Mouse (Mus musculus) hindbrain, embryonic 12.5 days (tissue): Measurements from ENCODE around the gene Akap6. TPM values are rescaled to one million over a fixed set of nuclear protein-coding genes. Genes with fewer than 3 reads are reported as not detected.

Source experiments
- ATAC-seq: fragments of 200-750 bp; cut with Nextera tagmentation; 2 replicates; pipeline ENCODE4 v1.8.0; 2017; ENCODE audit warnings: moderate TSS enrichment; ENCODE audit not compliant: low FRiP score
- H3K27ac ChIP-seq: fragments of 300-500 bp; sonication (generic); 2 replicates; pipeline ENCODE4 v1.5.1; 2016; ENCODE audit warnings: mild to moderate bottlenecking
- H3K27me3 ChIP-seq: fragments of 300-500 bp; sonication (generic); 2 replicates; pipeline ENCODE4 v1.6.1; 2016; ENCODE audit warnings: mild to moderate bottlenecking
- H3K36me3 ChIP-seq: fragments of 300-500 bp; sonication (generic); 2 replicates; pipeline ENCODE4 v1.6.1; 2016; ENCODE audit warnings: mild to moderate bottlenecking
- H3K4me1 ChIP-seq: fragments of 300-500 bp; sonication (generic); 2 replicates; pipeline ENCODE4 v1.6.1; 2016
- H3K4me2 ChIP-seq: fragments of 300-500 bp; sonication (generic); replicated peaks from 2 replicates; pipeline ENCODE4 v1.6.1; 2016; ENCODE audit warnings: mild to moderate bottlenecking
- H3K4me3 ChIP-seq: fragments of 300-500 bp; sonication (generic); 2 replicates; pipeline ENCODE4 v1.5.1; 2016; ENCODE audit warnings: mild to moderate bottlenecking
- H3K9ac ChIP-seq: fragments of 300-500 bp; sonication (generic); 2 replicates; pipeline ENCODE4 v1.6.1; 2016; ENCODE audit warnings: mild to moderate bottlenecking, moderate library complexity
- H3K9me3 ChIP-seq: fragments of 300-500 bp; sonication (generic); replicated peaks from 2 replicates; pipeline ENCODE4 v1.6.1; 2016; ENCODE audit warnings: mild to moderate bottlenecking
- WGBS: fragments of 180-500 bp; shearing (Covaris S2); methylation state at CpG from one replicate; pipeline ENCODE4 v1.1.7; 2016; 5-methylcytosine and 5-hydroxymethylcytosine counted together
- polyA plus RNA-seq: library from polyadenylated mRNA; unstranded; fragments of >200 nt; fragmentation: Nextera tagmentation; extraction: Ambion mirVana; gene quantifications from 2 replicates; pipeline ENCODE4 v1.2.1, GENCODE M21; 2016

Gene Akap6
- polyA plus RNA-seq, 1 experiment from 2014 or later, result 34.2 TPM

DNA sequence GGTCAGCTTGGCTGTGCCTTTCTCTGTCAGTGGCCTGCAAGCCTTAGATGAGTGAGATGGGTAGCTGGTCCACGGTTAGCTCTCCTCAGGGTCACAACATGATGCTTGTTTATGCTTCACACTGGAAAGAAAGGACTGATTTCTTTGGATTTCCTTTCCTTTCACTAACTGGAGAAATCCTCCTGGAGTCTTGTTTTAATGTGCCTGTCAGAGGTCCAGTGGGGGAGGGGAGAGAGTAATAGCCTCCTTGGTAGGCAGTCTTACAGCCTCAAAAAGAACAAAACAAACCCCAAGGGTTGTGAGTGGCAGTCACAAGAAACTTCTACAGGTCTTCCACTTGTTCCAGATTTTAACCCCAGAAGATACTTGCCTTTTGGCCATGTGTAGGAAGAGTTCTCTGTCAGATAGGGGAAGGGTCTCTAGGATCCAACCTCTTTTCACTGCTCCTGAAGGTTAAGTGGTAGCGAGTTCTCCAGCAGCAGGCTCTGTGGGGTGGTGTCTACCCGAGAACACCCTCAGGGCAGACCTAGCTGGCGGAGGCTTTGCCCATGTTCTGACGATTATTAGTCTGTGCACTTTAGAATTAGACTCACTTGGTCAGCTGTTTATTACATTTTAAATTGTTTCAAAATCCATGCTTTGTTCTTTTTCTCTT lies 780 bp upstream of the Akap6 start:
- 19% methylated on average over 5 of the region's 5 CpGs for WGBS
- H3K9me3 ChIP-seq, result no peaks in the 10 kb centered on the region
- no peaks in the 10 kb centered on the region for H3K36me3 ChIP-seq
- ATAC-seq, result peak; percentile 61; the same call in 1 of the 2 replicates
- peak overlapping the region; percentile 54 for H3K4me3 ChIP-seq
- peak overlapping the region; percentile 75 for H3K4me2 ChIP-seq
- peak overlapping the region; percentile 87 for H3K27ac ChIP-seq
- peaks cover 33% of the 10 kb centered on the region for H3K4me1 ChIP-seq
- H3K9ac ChIP-seq, result peak overlapping the region; percentile 44
- no peaks in the 10 kb centered on the region for H3K27me3 ChIP-seq

DNA sequence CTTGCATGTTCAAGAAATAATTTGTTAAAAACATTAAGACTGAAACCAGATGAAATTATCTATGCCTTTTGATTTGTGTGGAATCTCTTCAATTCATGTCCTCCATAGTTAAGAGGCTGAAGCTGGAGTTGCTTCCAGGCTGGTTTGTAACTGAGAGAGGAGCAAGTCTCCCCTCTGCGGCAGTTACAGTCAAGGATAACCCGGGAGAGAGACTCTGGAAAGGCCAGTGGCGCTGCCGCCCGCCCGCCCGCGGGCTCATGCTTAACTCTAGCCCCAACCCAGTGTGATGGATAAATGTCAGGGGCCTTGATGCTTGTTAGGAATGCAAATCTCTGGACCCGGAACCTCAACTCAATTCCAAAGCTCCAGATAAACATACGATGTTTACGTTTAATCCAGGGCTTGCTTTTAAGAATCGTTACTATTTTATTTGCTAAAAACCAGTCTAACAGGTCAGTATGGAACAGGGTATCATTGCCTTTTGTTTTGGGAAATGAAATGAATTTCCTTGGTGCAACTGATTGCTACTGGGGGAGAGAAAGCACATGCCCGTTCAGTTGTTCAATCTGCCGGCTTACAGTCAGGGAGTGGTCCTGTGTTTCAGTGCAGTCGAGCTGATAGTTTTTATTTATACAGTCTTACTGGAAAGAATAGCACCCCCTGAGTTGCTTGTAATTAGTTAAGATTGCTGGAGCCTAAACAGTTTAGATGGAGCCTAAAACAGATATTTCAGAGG lies 946 bp downstream of the Akap6 start:
- peak overlapping the region; percentile 69 for H3K9ac ChIP-seq
- peak overlapping the region; percentile 75 for H3K4me2 ChIP-seq
- no peaks in the 10 kb centered on the region for H3K9me3 ChIP-seq
- 18% methylated on average over 15 of the region's 15 CpGs for WGBS
- peak; percentile 43; the same call in 1 of the 2 replicates for ATAC-seq
- H3K27me3 ChIP-seq, result no peaks in the 10 kb centered on the region
- peak overlapping the region; percentile 87 for H3K27ac ChIP-seq
- no peaks in the 10 kb centered on the region for H3K36me3 ChIP-seq
- H3K4me3 ChIP-seq, result peak overlapping the region; percentile 54
- H3K4me1 ChIP-seq, result peaks cover 45% of the 10 kb centered on the region

DNA sequence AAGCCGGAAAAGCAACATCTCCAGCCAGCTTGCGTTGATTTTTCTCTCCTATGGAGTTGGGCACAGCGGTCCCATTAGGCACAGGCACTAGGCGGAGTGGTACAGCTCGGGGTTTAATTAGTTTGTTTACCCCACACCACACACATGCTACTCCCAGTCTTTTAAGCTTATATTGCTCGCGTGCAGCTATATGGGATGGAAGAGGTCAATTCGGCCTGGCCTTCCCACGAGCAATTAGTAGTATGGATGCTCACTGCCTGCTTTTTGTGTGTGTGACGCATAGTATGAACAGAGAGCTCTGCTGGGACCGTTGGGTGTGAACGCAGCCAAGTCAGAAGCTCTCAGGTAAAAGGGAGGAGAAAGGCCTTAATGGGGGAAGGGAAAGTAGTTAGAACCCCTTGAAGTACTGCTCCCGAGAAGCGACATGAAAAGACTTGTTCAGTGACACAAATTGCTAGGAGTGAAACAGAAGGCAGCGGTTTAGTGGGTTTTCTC lies 1.6 kb downstream of the Akap6 start:
- ATAC-seq, result peak; percentile 30
- H3K27ac ChIP-seq, result peak overlapping the region; percentile 87
- H3K4me3 ChIP-seq, result peak overlapping the region; percentile 54
- H3K4me2 ChIP-seq, result peak overlapping the region; percentile 75
- H3K9me3 ChIP-seq, result no peaks in the 10 kb centered on the region
- H3K4me1 ChIP-seq, result peaks cover 45% of the 10 kb centered on the region
- peak overlapping the region; percentile 69 for H3K9ac ChIP-seq
- H3K36me3 ChIP-seq, result no peaks in the 10 kb centered on the region
- no peaks in the 10 kb centered on the region for H3K27me3 ChIP-seq
- WGBS, result 17% methylated on average over 15 of the region's 15 CpGs

DNA sequence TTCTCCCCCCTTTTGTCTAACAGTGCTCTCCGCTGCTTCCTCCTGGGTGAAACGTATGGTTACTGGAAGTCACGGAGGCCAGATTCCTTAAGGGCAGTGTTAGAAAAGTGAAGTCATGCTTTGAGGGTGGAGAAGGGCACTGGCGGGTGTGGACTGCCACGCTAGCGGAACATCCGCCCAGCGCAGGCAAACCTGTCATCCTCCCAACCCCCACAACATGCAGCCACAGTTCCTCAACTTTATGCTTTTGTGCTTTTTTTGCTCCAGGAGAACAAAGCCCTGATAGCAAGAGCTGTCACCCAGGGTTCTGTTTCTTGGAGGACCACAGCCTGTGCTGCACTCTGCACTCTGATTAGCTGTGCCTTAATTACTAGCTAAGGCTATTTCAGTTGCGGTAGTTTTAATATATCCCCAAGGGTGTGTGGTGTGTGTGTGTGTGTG lies 2.0 kb downstream of the Akap6 start:
- 9% methylated on average over 9 of the region's 9 CpGs for WGBS
- H3K27ac ChIP-seq, result peak overlapping the region; percentile 87
- H3K9me3 ChIP-seq, result no peaks in the 10 kb centered on the region
- H3K4me1 ChIP-seq, result peaks cover 45% of the 10 kb centered on the region
- ATAC-seq, result peak; percentile 23; the same call in 1 of the 2 replicates
- peak overlapping the region; percentile 54 for H3K4me3 ChIP-seq
- H3K9ac ChIP-seq, result peak overlapping the region; percentile 69
- no peaks in the 10 kb centered on the region for H3K36me3 ChIP-seq
- peak overlapping the region; percentile 75 for H3K4me2 ChIP-seq
- H3K27me3 ChIP-seq, result no peaks in the 10 kb centered on the region

DNA sequence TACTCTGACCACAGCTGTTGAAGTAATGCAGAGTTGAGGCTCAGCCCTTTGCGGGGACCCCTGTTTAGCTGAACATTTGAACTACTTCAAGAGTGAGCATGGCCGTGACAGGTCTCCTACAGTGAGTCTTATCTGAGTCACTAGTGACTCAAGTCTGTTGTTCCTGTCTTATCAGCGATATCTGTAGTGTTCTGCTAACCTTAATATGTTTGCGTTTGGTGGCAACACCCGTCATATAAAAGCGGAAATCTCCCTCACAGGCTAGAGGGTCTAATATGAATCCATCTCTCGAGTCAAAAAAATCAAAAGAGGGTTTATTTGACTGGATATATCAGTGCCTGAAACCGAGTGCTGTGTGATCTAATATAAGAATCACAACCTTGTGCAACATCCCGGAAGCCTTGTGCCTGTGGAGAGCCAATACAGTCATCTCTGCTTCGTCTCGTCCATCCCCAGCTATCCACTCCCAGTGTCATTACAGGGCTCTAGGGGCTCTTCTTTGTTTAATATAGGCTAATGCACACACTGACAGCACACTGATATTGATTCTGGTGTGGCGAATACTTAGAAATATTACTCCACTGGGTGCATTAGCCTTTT lies 3.3 kb downstream of the Akap6 start:
- WGBS, result 77% methylated on average over 12 of the region's 12 CpGs
- ATAC-seq, result no peak

DNA sequence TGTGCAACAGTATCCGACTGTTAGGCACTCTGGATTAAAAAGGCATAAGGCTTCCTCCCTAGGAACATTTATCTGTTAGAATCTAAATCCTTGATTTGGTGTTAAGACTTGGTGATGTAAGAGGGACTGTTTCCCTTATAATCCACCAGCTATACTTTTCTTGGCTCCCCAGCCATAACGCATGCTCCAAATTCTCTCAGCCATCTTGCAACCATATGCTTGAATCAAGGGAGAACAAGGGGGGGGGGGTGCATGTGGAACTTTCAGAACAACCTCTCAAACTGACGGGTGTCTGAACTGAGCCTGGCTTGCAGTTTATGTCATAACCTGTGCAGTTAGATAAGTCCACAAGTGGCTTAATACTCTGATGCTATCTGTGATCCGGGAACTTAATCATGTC lies 4.9 kb downstream of the Akap6 start:
- Histone ChIP-seq H3K9me3 (no peaks in the 10 kb centered on the region), H3K36me3 (no peaks in the 10 kb centered on the region), H3K27ac (no peak overlapping the region), H3K27me3 (no peaks in the 10 kb centered on the region), H3K4me3 (no peak overlapping the region), H3K4me2 (no peak overlapping the region), H3K4me1 (peaks cover 32% of the 10 kb centered on the region), H3K9ac (no peak overlapping the region)
- no peak for ATAC-seq
- WGBS, result 75% methylated on average over 4 of the region's 4 CpGs

More for the DNA sequence above, 3.3 kb downstream of the Akap6 start:
- no peaks in the 10 kb centered on the region for H3K27me3 ChIP-seq
- H3K4me3 ChIP-seq, result peak overlapping the region; percentile 5
- no peaks in the 10 kb centered on the region for H3K9me3 ChIP-seq
- peak overlapping the region; percentile 75 for H3K4me2 ChIP-seq
- H3K27ac ChIP-seq, result no peak overlapping the region
- H3K9ac ChIP-seq, result peak overlapping the region; percentile 44; the same call in 1 of the 2 replicates
- H3K36me3 ChIP-seq, result no peaks in the 10 kb centered on the region
- peaks cover 45% of the 10 kb centered on the region for H3K4me1 ChIP-seq

DNA sequence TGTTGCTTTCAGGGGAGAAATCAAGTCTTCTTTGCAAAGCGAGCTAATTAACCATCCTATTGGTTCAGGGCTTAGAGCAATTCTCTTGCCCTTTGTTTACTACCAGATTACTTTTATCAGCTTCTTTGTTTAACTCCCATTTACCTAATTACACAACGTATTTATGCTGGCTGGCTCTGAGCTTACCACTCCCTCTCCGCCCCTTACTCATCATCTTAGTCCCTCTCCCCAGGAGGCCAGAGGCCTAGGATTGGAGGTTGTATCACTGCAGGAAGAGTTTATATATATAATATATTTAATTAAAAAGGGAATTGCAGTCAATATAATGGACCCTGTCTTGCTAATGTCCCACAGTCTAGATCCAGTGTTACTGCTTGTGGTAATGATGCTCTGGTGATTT lies 5.6 kb downstream of the Akap6 start:
- H3K4me2 ChIP-seq, result no peak overlapping the region
- H3K9me3 ChIP-seq, result no peaks in the 10 kb centered on the region
- H3K27me3 ChIP-seq, result no peaks in the 10 kb centered on the region
- 73% methylated on average over 3 of the region's 3 CpGs for WGBS
- H3K9ac ChIP-seq, result no peak overlapping the region
- H3K4me3 ChIP-seq, result no peak overlapping the region
- no peak overlapping the region for H3K27ac ChIP-seq
- no peak for ATAC-seq
- no peaks in the 10 kb centered on the region for H3K36me3 ChIP-seq
- H3K4me1 ChIP-seq, result peaks cover 32% of the 10 kb centered on the region

DNA sequence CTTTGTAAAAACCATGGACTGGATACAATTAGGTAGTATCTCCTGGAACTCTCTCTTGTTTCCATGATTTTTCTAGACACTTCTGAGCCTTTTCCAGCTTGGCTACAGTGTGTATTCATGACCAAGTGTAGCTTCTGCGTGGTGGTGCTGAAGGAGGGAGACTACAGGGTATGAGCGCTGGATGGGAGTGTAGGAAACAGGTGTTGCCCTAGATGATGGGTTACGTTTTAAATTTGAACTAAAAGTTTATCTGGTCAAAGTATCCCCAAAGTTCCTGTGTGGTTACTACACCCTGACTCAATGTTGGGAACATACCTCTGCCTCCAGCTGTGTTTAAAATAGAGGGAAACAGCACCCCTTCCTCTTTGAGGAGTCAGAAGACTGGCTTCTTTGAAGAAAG lies 12.2 kb downstream of the Akap6 start:
- WGBS, result 94% methylated on average over 3 of the region's 3 CpGs
- ATAC-seq, result no peak

DNA sequence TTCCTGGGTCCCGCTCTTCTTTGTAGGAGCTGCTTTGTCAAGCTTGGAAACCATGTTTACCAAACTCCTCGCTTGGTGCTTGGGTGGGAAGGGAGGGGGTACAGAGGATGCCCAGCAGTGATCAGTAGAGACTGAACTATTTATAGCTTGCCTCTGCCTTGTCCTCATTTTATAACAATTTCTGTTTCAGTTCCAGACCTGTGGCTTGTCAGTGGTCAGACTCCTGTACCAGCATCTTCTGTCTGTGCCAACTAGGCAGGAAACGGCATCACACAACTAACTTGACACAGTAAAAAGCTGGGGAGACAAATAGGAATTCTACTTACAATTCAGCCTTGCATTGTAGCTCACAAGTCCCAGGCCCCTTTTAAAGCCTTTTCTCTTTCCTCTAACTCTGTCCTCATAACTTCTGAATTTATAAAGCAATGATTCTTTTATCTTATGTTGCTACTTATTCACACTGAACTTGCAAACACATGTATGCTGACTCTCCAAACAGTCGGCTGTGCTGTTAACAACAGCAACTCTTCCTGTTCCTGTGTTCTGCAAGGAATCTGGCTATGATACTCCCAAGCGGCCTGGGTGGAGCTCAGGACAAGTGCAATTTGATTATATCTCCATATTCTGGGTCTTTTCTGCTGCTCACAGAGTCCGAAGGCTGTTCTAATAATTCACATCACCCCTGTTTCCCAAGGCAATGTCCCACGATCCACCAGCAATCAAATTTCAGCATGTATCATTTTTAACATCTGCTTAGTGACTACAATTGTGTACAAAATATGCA lies 12.9 kb downstream of the Akap6 start:
- Histone ChIP-seq H3K9ac (no peak overlapping the region), H3K4me2 (no peak overlapping the region), H3K9me3 (no peaks in the 10 kb centered on the region), H3K27ac (peak overlapping the region; percentile 5; the same call in 1 of the 2 replicates), H3K4me3 (no peak overlapping the region), H3K36me3 (peaks cover 4% of the 10 kb centered on the region; the same call in 1 of the 2 replicates), H3K27me3 (no peaks in the 10 kb centered on the region), H3K4me1 (0 out of 2 replicates have a peak, but pooled peaks cover 4% of the 10 kb centered on the region)
- no peak for ATAC-seq
- 77% methylated on average over 7 of the region's 7 CpGs for WGBS

More for the DNA sequence above, 12.2 kb downstream of the Akap6 start:
- Histone ChIP-seq H3K4me1 (0 out of 2 replicates have a peak, but pooled peaks cover 4% of the 10 kb centered on the region), H3K36me3 (peaks cover 4% of the 10 kb centered on the region; the same call in 1 of the 2 replicates), H3K4me3 (no peak overlapping the region), H3K9me3 (no peaks in the 10 kb centered on the region), H3K27me3 (no peaks in the 10 kb centered on the region), H3K27ac (no peak overlapping the region; the same call in 1 of the 2 replicates), H3K4me2 (no peak overlapping the region), H3K9ac (no peak overlapping the region)

DNA sequence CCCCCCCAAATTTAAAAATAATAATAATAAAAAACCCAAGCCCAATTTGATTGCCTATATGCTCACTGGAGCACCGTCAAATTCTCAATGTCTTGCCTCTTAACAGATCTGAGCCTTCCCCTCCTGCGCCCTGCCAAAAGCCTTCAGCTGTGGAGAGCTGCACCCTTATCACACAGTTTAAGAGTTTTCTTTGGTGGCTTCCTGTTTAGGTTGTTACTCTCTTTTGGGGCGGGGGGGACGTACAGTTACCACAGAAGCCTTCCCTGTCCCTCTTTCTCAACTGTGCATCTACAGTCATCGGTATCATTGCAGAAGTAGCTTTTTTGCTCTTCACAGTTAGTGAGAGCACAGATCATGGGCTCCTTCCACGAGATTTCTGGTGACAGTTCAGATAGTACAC lies 19.2 kb downstream of the Akap6 start:
- no peak overlapping the region for H3K4me2 ChIP-seq
- peaks cover 6% of the 10 kb centered on the region; the same call in 1 of the 2 replicates for H3K36me3 ChIP-seq
- H3K4me3 ChIP-seq, result no peak overlapping the region
- H3K27ac ChIP-seq, result no peak overlapping the region
- no peaks in the 10 kb centered on the region for H3K4me1 ChIP-seq
- no peak overlapping the region for H3K9ac ChIP-seq
- no peak for ATAC-seq
- no peaks in the 10 kb centered on the region for H3K9me3 ChIP-seq
- WGBS, result 89% methylated on average over 6 of the region's 6 CpGs
- no peaks in the 10 kb centered on the region for H3K27me3 ChIP-seq

DNA sequence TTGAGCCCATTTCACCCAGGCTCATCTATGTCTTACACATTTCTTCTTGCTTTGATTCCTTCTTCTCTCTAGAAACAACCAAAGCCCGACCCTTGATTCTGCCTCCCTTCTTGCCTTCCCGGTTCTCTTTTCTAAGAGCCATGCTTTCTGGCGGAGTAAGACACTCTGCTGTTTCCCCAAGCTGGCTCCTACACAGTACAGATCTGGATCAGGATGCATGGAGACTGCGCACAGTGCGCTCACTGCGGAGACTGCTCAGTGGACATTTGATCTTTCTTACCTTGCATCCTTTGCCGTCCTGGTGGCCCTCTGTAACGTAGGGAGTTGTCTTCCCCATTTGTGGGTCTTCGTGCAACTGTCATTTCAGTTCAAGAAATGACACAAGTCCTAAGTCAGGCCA lies 20.0 kb downstream of the Akap6 start:
- Histone ChIP-seq H3K4me1 (no peaks in the 10 kb centered on the region), H3K4me2 (no peak overlapping the region), H3K9ac (no peak overlapping the region), H3K27ac (no peak overlapping the region), H3K27me3 (no peaks in the 10 kb centered on the region), H3K4me3 (no peak overlapping the region), H3K9me3 (no peaks in the 10 kb centered on the region), H3K36me3 (peaks cover 6% of the 10 kb centered on the region; the same call in 1 of the 2 replicates)
- no peak for ATAC-seq
- WGBS, result 92% methylated on average over 9 of the region's 9 CpGs
